Mouse (Mus musculus): ENCODE data around the gene Grasp.

Grasp gene

GRCm38 (mm10) chr15:101194951-101195823, 28.8 kb upstream of the Grasp start:
- DNase-seq, result peak; percentile 29

- DNase-seq, result no peak
Observed at GRCm38 (mm10) chr15:101196079-101196795, 27.8 kb upstream of the Grasp start.

- no peak for DNase-seq
Observed at GRCm38 (mm10) chr15:101196961-101197360, 27.0 kb upstream of the Grasp start.

GRCm38 (mm10) chr15:101197497-101198179, 26.4 kb upstream of the Grasp start:
- no peak for DNase-seq

- peak; percentile 67 for DNase-seq
Observed at GRCm38 (mm10) chr15:101198218-101198617, 25.8 kb upstream of the Grasp start.

- no peak for DNase-seq
Observed at GRCm38 (mm10) chr15:101198850-101199249, 25.1 kb upstream of the Grasp start.

- DNase-seq, result no peak
Observed at GRCm38 (mm10) chr15:101200777-101201295, 23.2 kb upstream of the Grasp start.

GRCm38 (mm10) chr15:101201414-101201813, 22.6 kb upstream of the Grasp start:
- no peak for DNase-seq

GRCm38 (mm10) chr15:101203673-101204072, 20.3 kb upstream of the Grasp start:
- DNase-seq, result no peak

GRCm38 (mm10) chr15:101204781-101205180, 19.2 kb upstream of the Grasp start:
- DNase-seq, result no peak

- DNase-seq, result peak; percentile 66
Observed at GRCm38 (mm10) chr15:101210228-101210627, 13.8 kb upstream of the Grasp start.

- DNase-seq, result no peak
Observed at GRCm38 (mm10) chr15:101210998-101211613, 12.9 kb upstream of the Grasp start.

GRCm38 (mm10) chr15:101212435-101212834, 11.6 kb upstream of the Grasp start:
- no peak for DNase-seq

- no peak for DNase-seq
Observed at GRCm38 (mm10) chr15:101215136-101215535, 8.9 kb upstream of the Grasp start.

GRCm38 (mm10) chr15:101216036-101216435, 8.0 kb upstream of the Grasp start:
- no peak for DNase-seq

- DNase-seq, result no peak
Observed at GRCm38 (mm10) chr15:101220905-101221297, 3.1 kb upstream of the Grasp start.

- DNase-seq, result peak; percentile 58
Observed at GRCm38 (mm10) chr15:101221298-101222104, 2.5 kb upstream of the Grasp start.

- no peak for DNase-seq
Observed at GRCm38 (mm10) chr15:101222897-101223482, 998 bp upstream of the Grasp start.

- no peak for DNase-seq
Observed at GRCm38 (mm10) chr15:101223596-101223995, 392 bp upstream of the Grasp start.

GRCm38 (mm10) chr15:101224977-101225376, 989 bp downstream of the Grasp start:
- DNase-seq, result no peak

GRCm38 (mm10) chr15:101227971-101228370, 4.0 kb downstream of the Grasp start:
- peak; percentile 55 for DNase-seq

All from liver (tissue).